Mouse (Mus musculus) ES-E14 (cell line): ENCODE measurements at regions not wholly inside any gene's neighbourhood (a gene's known extent, or its start where the extent isn't known, plus 50 kb on each side); places are given as distances from the start of the nearest gene placed in this dataset.

ENCODE experiments used
- CHD2 ChIP-seq: IDR thresholded peaks from 2 replicates; pipeline ENCODE4 v1.6.1; 2014; ENCODE audit warnings: mild to moderate bottlenecking, low read depth, low read length, inconsistent platforms
- HCFC1 ChIP-seq: IDR thresholded peaks from 2 replicates; pipeline ENCODE4 v1.6.1; 2012; ENCODE audit warnings: low read length, inconsistent platforms, borderline replicate concordance; ENCODE audit not compliant: insufficient read depth
- MAFK ChIP-seq: IDR thresholded peaks from 2 replicates; pipeline ENCODE4 v1.6.1; 2014; ENCODE audit warnings: mild to moderate bottlenecking, low read depth, low read length, inconsistent platforms; ENCODE audit not compliant: insufficient read depth

GRCm38 (mm10) chr7:72787306-72787705, 480.9 kb upstream of the Mctp2 start:
- no peak for TF ChIP-seq CHD2
- no peak for TF ChIP-seq HCFC1
- no peak for TF ChIP-seq MAFK
